Mouse (Mus musculus): Measurements from ENCODE around the gene Hmga2. TPM values are rescaled to one million over a fixed set of nuclear protein-coding genes. Genes with fewer than 3 reads are reported as not detected.

Gene Hmga2
- polyA plus RNA-seq, 1 experiment from 2014 or later: 7.8 TPM

- H3K4me2 ChIP-seq (ENCODE audit: low read length): no peak overlapping the region
- DNase-seq (ENCODE audit: low spot score) (no peak), ATAC-seq (replicated peaks; ENCODE audit: low FRiP score, low read depth) (no peak)
- H3K9me3 ChIP-seq (replicated peaks; ENCODE audit: low read length): no peaks in the 10 kb centered on the region
- no peak overlapping the region for H3K4me3 ChIP-seq (replicated peaks; ENCODE audit: low read depth, low read length)
- H3K27ac ChIP-seq: no peak overlapping the region
- WGBS: 69% methylated on average over 14 of the region's 14 CpGs
- H3K4me1 ChIP-seq (replicated peaks; ENCODE audit: insufficient read depth, low read length): peaks cover 40% of the 10 kb centered on the region
- TF ChIP-seq CTCF (IDR thresholded peaks at IDR 0.05; ENCODE audit: low read depth): no peak
- H3K9ac ChIP-seq (ENCODE audit: low read depth, low read length): no peak overlapping the region
- H3K36me3 ChIP-seq (ENCODE audit: insufficient read depth, low read length): no peaks in the 10 kb centered on the region
- no peaks in the 10 kb centered on the region for H3K27me3 ChIP-seq (ENCODE audit: insufficient read depth, low read length)
These were observed 50.1 kb downstream of the Hmga2 start for GRCm38 (mm10) chr10:120426086-120426610.

GRCm38 (mm10) chr10:120424015-120424414 lies 52.3 kb downstream of the Hmga2 start:
- no peak overlapping the region for H3K4me3 ChIP-seq (replicated peaks; ENCODE audit: low read depth, low read length)
- no peak overlapping the region for H3K4me2 ChIP-seq (ENCODE audit: low read length)
- no peak overlapping the region for H3K9ac ChIP-seq (ENCODE audit: low read depth, low read length)
- no peaks in the 10 kb centered on the region for H3K36me3 ChIP-seq (ENCODE audit: insufficient read depth, low read length)
- no peak for ATAC-seq (replicated peaks; ENCODE audit: low FRiP score, low read depth)
- DNase-seq (ENCODE audit: low spot score): no peak
- WGBS: 56% methylated on average over 9 of the region's 9 CpGs
- peaks cover 32% of the 10 kb centered on the region for H3K4me1 ChIP-seq (replicated peaks; ENCODE audit: insufficient read depth, low read length)
- H3K27me3 ChIP-seq (ENCODE audit: insufficient read depth, low read length): no peaks in the 10 kb centered on the region
- no peaks in the 10 kb centered on the region for H3K9me3 ChIP-seq (replicated peaks; ENCODE audit: low read length)
- no peak for TF ChIP-seq CTCF (IDR thresholded peaks at IDR 0.05; ENCODE audit: low read depth)
- no peak overlapping the region for H3K27ac ChIP-seq

GRCm38 (mm10) chr10:120423256-120423655 lies 53.0 kb downstream of the Hmga2 start:
- DNase-seq (ENCODE audit: low spot score) (no peak), ATAC-seq (replicated peaks; ENCODE audit: low FRiP score, low read depth) (no peak)
- Histone ChIP-seq H3K9me3 (replicated peaks; ENCODE audit: low read length) (no peaks in the 10 kb centered on the region), H3K9ac (ENCODE audit: low read depth, low read length) (no peak overlapping the region), H3K4me1 (replicated peaks; ENCODE audit: insufficient read depth, low read length) (peaks cover 31% of the 10 kb centered on the region), H3K27ac (no peak overlapping the region), H3K4me3 (replicated peaks; ENCODE audit: low read depth, low read length) (no peak overlapping the region), H3K36me3 (ENCODE audit: insufficient read depth, low read length) (no peaks in the 10 kb centered on the region), H3K4me2 (ENCODE audit: low read length) (no peak overlapping the region), H3K27me3 (ENCODE audit: insufficient read depth, low read length) (no peaks in the 10 kb centered on the region)
- WGBS: 55% methylated on average over 7 of the region's 7 CpGs
- TF ChIP-seq CTCF (IDR thresholded peaks at IDR 0.05; ENCODE audit: low read depth): no peak

- no peak for TF ChIP-seq CTCF (IDR thresholded peaks at IDR 0.05; ENCODE audit: low read depth)
- no peak for DNase-seq (ENCODE audit: low spot score)
- Histone ChIP-seq H3K27me3 (ENCODE audit: insufficient read depth, low read length) (no peaks in the 10 kb centered on the region), H3K9me3 (replicated peaks; ENCODE audit: low read length) (no peaks in the 10 kb centered on the region), H3K36me3 (ENCODE audit: insufficient read depth, low read length) (no peaks in the 10 kb centered on the region), H3K9ac (ENCODE audit: low read depth, low read length) (no peak overlapping the region), H3K4me2 (ENCODE audit: low read length) (no peak overlapping the region), H3K4me3 (replicated peaks; ENCODE audit: low read depth, low read length) (no peak overlapping the region), H3K4me1 (replicated peaks; ENCODE audit: insufficient read depth, low read length) (peaks cover 33% of the 10 kb centered on the region), H3K27ac (no peak overlapping the region)
- no peak for ATAC-seq (replicated peaks; ENCODE audit: low FRiP score, low read depth)
- 53% methylated on average over 4 of the region's 4 CpGs for WGBS
These were observed 53.4 kb downstream of the Hmga2 start for GRCm38 (mm10) chr10:120422820-120423219.

GRCm38 (mm10) chr10:120422050-120422449 lies 54.2 kb downstream of the Hmga2 start:
- TF ChIP-seq CTCF (IDR thresholded peaks at IDR 0.05; ENCODE audit: low read depth): no peak
- H3K4me2 ChIP-seq (ENCODE audit: low read length): peak overlapping the region; percentile 39
- peaks cover 39% of the 10 kb centered on the region for H3K4me1 ChIP-seq (replicated peaks; ENCODE audit: insufficient read depth, low read length)
- no peaks in the 10 kb centered on the region for H3K36me3 ChIP-seq (ENCODE audit: insufficient read depth, low read length)
- no peaks in the 10 kb centered on the region for H3K27me3 ChIP-seq (ENCODE audit: insufficient read depth, low read length)
- H3K27ac ChIP-seq: peak overlapping the region; percentile 44; the same call in 1 of the 2 replicates
- H3K9me3 ChIP-seq (replicated peaks; ENCODE audit: low read length): no peaks in the 10 kb centered on the region
- no peak overlapping the region for H3K4me3 ChIP-seq (replicated peaks; ENCODE audit: low read depth, low read length)
- 9% methylated on average over 10 of the region's 10 CpGs for WGBS
- no peak overlapping the region for H3K9ac ChIP-seq (ENCODE audit: low read depth, low read length)
- ATAC-seq (replicated peaks; ENCODE audit: low FRiP score, low read depth) (no peak), DNase-seq (ENCODE audit: low spot score) (peak; percentile 82)

- Histone ChIP-seq H3K27me3 (ENCODE audit: insufficient read depth, low read length) (no peaks in the 10 kb centered on the region), H3K9me3 (replicated peaks; ENCODE audit: low read length) (no peaks in the 10 kb centered on the region), H3K4me3 (replicated peaks; ENCODE audit: low read depth, low read length) (no peak overlapping the region), H3K9ac (ENCODE audit: low read depth, low read length) (no peak overlapping the region), H3K36me3 (ENCODE audit: insufficient read depth, low read length) (no peaks in the 10 kb centered on the region), H3K4me1 (replicated peaks; ENCODE audit: insufficient read depth, low read length) (peaks cover 46% of the 10 kb centered on the region), H3K4me2 (ENCODE audit: low read length) (0 out of 2 replicates have a peak overlapping the region, but pooled peaks have one; percentile 16), H3K27ac (peak overlapping the region; percentile 63)
- TF ChIP-seq CTCF (IDR thresholded peaks at IDR 0.05; ENCODE audit: low read depth): 0 out of 2 replicates have a peak, but pooled peaks have one; percentile 15
- WGBS: 15% methylated on average over 15 of the region's 15 CpGs
- DNase-seq (ENCODE audit: low spot score) (peak; percentile 95), ATAC-seq (replicated peaks; ENCODE audit: low FRiP score, low read depth) (peak; percentile 76; the same call in 1 of the 2 replicates)
These were observed 55.2 kb downstream of the Hmga2 start for GRCm38 (mm10) chr10:120420971-120421629.
